Mouse (Mus musculus) limb, embryonic 10.5 days (tissue): Measurements from ENCODE around the gene 1110002E22Rik. TPM values are rescaled to one million over a fixed set of nuclear protein-coding genes. Genes with fewer than 3 reads are reported as not detected.

ENCODE experiments used
- DNase-seq: peaks from one replicate; pipeline ENCODE4 v3.0.0-alpha.2; 2017; ENCODE audit warnings: low spot score
- H3K27ac ChIP-seq: fragments of 300-500 bp; sonication (generic); 2 replicates; pipeline ENCODE4 v1.5.1; 2016; ENCODE audit warnings: mild to moderate bottlenecking
- H3K27me3 ChIP-seq: fragments of 300-500 bp; sonication (generic); 2 replicates; pipeline ENCODE4 v1.6.1; 2016; ENCODE audit warnings: low read depth, mild to moderate bottlenecking; ENCODE audit not compliant: poor library complexity, severe bottlenecking
- H3K36me3 ChIP-seq: fragments of 300-500 bp; sonication (generic); 2 replicates; pipeline ENCODE4 v1.6.1; 2016; ENCODE audit warnings: mild to moderate bottlenecking, moderate library complexity
- H3K4me1 ChIP-seq: fragments of 300-500 bp; sonication (generic); 2 replicates; pipeline ENCODE4 v1.6.1; 2016
- H3K4me3 ChIP-seq: fragments of 300-500 bp; sonication (generic); 2 replicates; pipeline ENCODE4 v1.5.1; 2016; ENCODE audit warnings: mild to moderate bottlenecking, moderate library complexity
- H3K9me3 ChIP-seq: fragments of 300-500 bp; sonication (generic); replicated peaks from 2 replicates; pipeline ENCODE4 v1.6.1; 2016; ENCODE audit warnings: mild to moderate bottlenecking
- WGBS: fragments of 180-500 bp; shearing (Covaris S2); methylation state at CpG from one replicate; pipeline ENCODE4 v1.1.7; 2016; 5-methylcytosine and 5-hydroxymethylcytosine counted together
- polyA plus RNA-seq: library from polyadenylated mRNA; unstranded; fragments of >200 nt; fragmentation: Nextera tagmentation; extraction: Ambion mirVana; gene quantifications from 2 replicates; pipeline ENCODE4 v1.2.1, GENCODE M21; 2016

Gene 1110002E22Rik
- polyA plus RNA-seq, 1 experiment from 2014 or later = 0.15 TPM

- H3K4me3 ChIP-seq = no peak overlapping the region
- WGBS = 77% methylated on average over 10 of the region's 10 CpGs
- H3K27me3 ChIP-seq = no peaks in the 10 kb centered on the region
- no peak for DNase-seq
- H3K4me1 ChIP-seq = no peaks in the 10 kb centered on the region
- no peak overlapping the region for H3K27ac ChIP-seq
- H3K9me3 ChIP-seq = no peaks in the 10 kb centered on the region
- no peaks in the 10 kb centered on the region for H3K36me3 ChIP-seq
These were observed 59.0 kb downstream of the 1110002E22Rik start for GRCm38 (mm10) chr3:138123842-138124241.

- Histone ChIP-seq H3K27me3 (no peaks in the 10 kb centered on the region), H3K36me3 (no peaks in the 10 kb centered on the region), H3K4me3 (no peak overlapping the region), H3K27ac (no peak overlapping the region), H3K4me1 (no peaks in the 10 kb centered on the region), H3K9me3 (no peaks in the 10 kb centered on the region)
- 94% methylated on average over 6 of the region's 6 CpGs for WGBS
- no peak for DNase-seq
These were observed 64.3 kb downstream of the 1110002E22Rik start for GRCm38 (mm10) chr3:138129110-138129509.

GRCm38 (mm10) chr3:138130692-138131091 is 65.8 kb downstream of the 1110002E22Rik start:
- DNase-seq = no peak
- H3K9me3 ChIP-seq = no peaks in the 10 kb centered on the region
- H3K4me1 ChIP-seq = no peaks in the 10 kb centered on the region
- WGBS = 75% methylated on average over 1 of the region's 1 CpGs
- H3K4me3 ChIP-seq = no peak overlapping the region
- no peak overlapping the region for H3K27ac ChIP-seq
- H3K36me3 ChIP-seq = no peaks in the 10 kb centered on the region
- no peaks in the 10 kb centered on the region for H3K27me3 ChIP-seq

Other genes with a start within 250 kb of the 1110002E22Rik start
- 3,221 and 3,431 TPM in 2 replicates for gene H2afz, start 200.6 kb upstream of the 1110002E22Rik start, polyA plus RNA-seq
- gene Dnajb14, start 197.4 kb upstream of the 1110002E22Rik start, polyA plus RNA-seq = 6.8 TPM in 2 replicates
- gene Lamtor3, start 146.5 kb upstream of the 1110002E22Rik start, polyA plus RNA-seq = 84.0 and 87.3 TPM in 2 replicates
- gene Dapp1, start 83.5 kb upstream of the 1110002E22Rik start, polyA plus RNA-seq = 1.7 and 1.9 TPM in 2 replicates
- gene Gm5105, start 2.3 kb downstream of the 1110002E22Rik start, polyA plus RNA-seq = not detected in 2 replicates
- gene Trmt10a, start 78.4 kb downstream of the 1110002E22Rik start, polyA plus RNA-seq = 16.0 and 17.1 TPM in 2 replicates
- 7.5 and 8.9 TPM in 2 replicates for gene Mttp, start 79.9 kb downstream of the 1110002E22Rik start, polyA plus RNA-seq
- not detected in 2 replicates for gene 4930579F01Rik, start 128.8 kb downstream of the 1110002E22Rik start, polyA plus RNA-seq
- gene Adh7, start 152.7 kb downstream of the 1110002E22Rik start, polyA plus RNA-seq = 0.20 TPM in 1 of 2 replicates, not detected in the other
- gene Adh1, start 195.9 kb downstream of the 1110002E22Rik start, polyA plus RNA-seq = 2.5 and 3.3 TPM in 2 replicates
- not detected in 2 replicates for gene Adh6a, start 248.2 kb downstream of the 1110002E22Rik start, polyA plus RNA-seq